Mouse (Mus musculus) spleen, adult 2 months (tissue): ENCODE data around the gene Lamb1.

Experiments
- CTCF ChIP-seq: fragments of 200-500 bp; IDR thresholded peaks from 2 replicates; pipeline ENCODE4 v1.5.1; 2011; ENCODE audit warnings: mild to moderate bottlenecking, inconsistent platforms; ENCODE audit not compliant: insufficient read depth, insufficient read length, insufficient replicate concordance; ENCODE audit errors: extremely low read depth
- POLR2A ChIP-seq: fragments of 200-500 bp; IDR thresholded peaks from 2 replicates; pipeline ENCODE4 v1.6.1; 2011; ENCODE audit warnings: low read depth, low read length, inconsistent platforms

GRCm38 (mm10) chr12:31298530-31298929 lies 33.5 kb downstream of the Lamb1 start:
- no peak for TF ChIP-seq POLR2A
- no peak for TF ChIP-seq CTCF
